Mouse (Mus musculus) embryonic facial prominence, embryonic 15.5 days (tissue): ENCODE results near the gene Cdk17. TPM values are rescaled to one million over a fixed set of nuclear protein-coding genes. Genes with fewer than 3 reads are reported as not detected.

ENCODE experiments used
- ATAC-seq: fragments of 200-750 bp; cut with Nextera tagmentation; 2 replicates; pipeline ENCODE4 v1.8.0; 2017; ENCODE audit warnings: low read depth, moderate TSS enrichment; ENCODE audit not compliant: insufficient number of reproducible peaks, low FRiP score, low TSS enrichment
- H3K27ac ChIP-seq: fragments of 300-500 bp; sonication (generic); replicated peaks from 2 replicates; pipeline ENCODE4 v1.5.1; 2015; ENCODE audit warnings: mild to moderate bottlenecking, inconsistent platforms
- H3K27me3 ChIP-seq: fragments of 300-500 bp; sonication (generic); 2 replicates; pipeline ENCODE4 v1.6.1; 2015; ENCODE audit warnings: inconsistent platforms
- H3K36me3 ChIP-seq: fragments of 300-500 bp; sonication (generic); 2 replicates; pipeline ENCODE4 v1.6.1; 2015; ENCODE audit warnings: mild to moderate bottlenecking, inconsistent platforms
- H3K4me1 ChIP-seq: fragments of 300-500 bp; sonication (generic); 2 replicates; pipeline ENCODE4 v1.6.1; 2015; ENCODE audit warnings: inconsistent platforms
- H3K4me2 ChIP-seq: fragments of 300-500 bp; sonication (generic); replicated peaks from 2 replicates; pipeline ENCODE4 v1.6.1; 2015; ENCODE audit warnings: mild to moderate bottlenecking, inconsistent platforms
- H3K4me3 ChIP-seq: fragments of 300-500 bp; sonication (generic); replicated peaks from 2 replicates; pipeline ENCODE4 v1.5.1; 2015; ENCODE audit warnings: mild to moderate bottlenecking, inconsistent platforms
- H3K9ac ChIP-seq: fragments of 300-500 bp; sonication (generic); 2 replicates; pipeline ENCODE4 v1.6.1; 2015; ENCODE audit warnings: inconsistent platforms
- H3K9me3 ChIP-seq: fragments of 300-500 bp; sonication (generic); replicated peaks from 2 replicates; pipeline ENCODE4 v1.6.1; 2016; ENCODE audit warnings: inconsistent platforms
- WGBS: fragments of 180-500 bp; shearing (Covaris S2); methylation state at CpG from one replicate; pipeline ENCODE4 v1.1.7; 2015; 5-methylcytosine and 5-hydroxymethylcytosine counted together
- polyA plus RNA-seq: library from polyadenylated mRNA; unstranded; fragments of >200 nt; fragmentation: Nextera tagmentation; extraction: Ambion mirVana; gene quantifications from 2 replicates; pipeline ENCODE4 v1.2.1, GENCODE M21; 2015

Cdk17 gene
- polyA plus RNA-seq, 1 experiment from 2014 or later: 16.8 TPM

GRCm38 (mm10) chr10:93201846-93202458 lies 41.3 kb downstream of the Cdk17 start:
- H3K27ac ChIP-seq: no peak overlapping the region
- no peaks in the 10 kb centered on the region for H3K9me3 ChIP-seq
- no peaks in the 10 kb centered on the region for H3K27me3 ChIP-seq
- no peaks in the 10 kb centered on the region for H3K36me3 ChIP-seq
- WGBS: 90% methylated on average over 6 of the region's 6 CpGs
- H3K9ac ChIP-seq: no peak overlapping the region
- ATAC-seq: no peak
- no peak overlapping the region for H3K4me2 ChIP-seq
- H3K4me1 ChIP-seq: peaks cover 3% of the 10 kb centered on the region; the same call in 1 of the 2 replicates
- H3K4me3 ChIP-seq: no peak overlapping the region

DNA sequence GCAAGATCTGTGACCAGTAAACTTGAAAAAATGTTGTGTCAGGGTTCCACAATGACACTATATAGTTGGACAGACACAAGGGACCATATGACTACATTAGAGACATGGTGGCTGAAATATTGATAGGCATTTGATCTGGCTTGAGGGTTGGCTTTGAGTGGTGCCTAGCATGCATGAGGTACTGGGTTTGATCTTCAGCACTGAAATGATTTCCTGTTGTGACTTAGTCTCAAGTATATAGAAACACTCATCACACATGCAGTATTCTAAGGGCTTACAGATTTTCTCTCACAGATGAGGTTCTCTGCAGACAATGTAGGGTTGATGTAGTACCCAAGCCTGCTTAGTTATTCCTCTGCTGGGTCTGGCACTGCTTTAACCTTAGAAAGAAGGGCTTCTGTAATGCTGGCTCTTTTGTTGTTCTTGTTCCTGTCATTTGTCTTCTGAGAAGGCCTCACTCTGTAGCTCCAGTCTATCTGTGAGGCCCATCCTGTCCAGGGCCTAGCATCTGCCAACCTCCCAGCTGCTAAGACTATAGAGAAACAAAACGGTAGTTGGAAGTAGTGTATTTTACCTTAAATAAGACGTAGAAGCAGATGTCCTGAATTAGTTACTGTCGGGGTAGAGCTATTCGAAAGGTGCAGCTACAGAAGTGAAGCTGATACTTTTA lies 44.7 kb downstream of the Cdk17 start:
- no peak overlapping the region for H3K27ac ChIP-seq
- H3K9ac ChIP-seq: no peak overlapping the region
- H3K4me1 ChIP-seq: no peaks in the 10 kb centered on the region
- no peaks in the 10 kb centered on the region; the same call in 1 of the 2 replicates for H3K36me3 ChIP-seq
- ATAC-seq: no peak
- H3K4me3 ChIP-seq: no peak overlapping the region
- no peaks in the 10 kb centered on the region for H3K27me3 ChIP-seq
- 74% methylated on average over 4 of the region's 4 CpGs for WGBS
- no peaks in the 10 kb centered on the region for H3K9me3 ChIP-seq
- no peak overlapping the region for H3K4me2 ChIP-seq

- Histone ChIP-seq H3K36me3 (no peaks in the 10 kb centered on the region; the same call in 1 of the 2 replicates), H3K27me3 (no peaks in the 10 kb centered on the region), H3K4me3 (no peak overlapping the region), H3K4me1 (no peaks in the 10 kb centered on the region), H3K9me3 (no peaks in the 10 kb centered on the region), H3K4me2 (no peak overlapping the region), H3K27ac (no peak overlapping the region), H3K9ac (no peak overlapping the region)
- WGBS: 68% methylated on average over 5 of the region's 5 CpGs
- no peak for ATAC-seq
Measured at GRCm38 (mm10) chr10:93207176-93207575, 46.5 kb downstream of the Cdk17 start.

DNA sequence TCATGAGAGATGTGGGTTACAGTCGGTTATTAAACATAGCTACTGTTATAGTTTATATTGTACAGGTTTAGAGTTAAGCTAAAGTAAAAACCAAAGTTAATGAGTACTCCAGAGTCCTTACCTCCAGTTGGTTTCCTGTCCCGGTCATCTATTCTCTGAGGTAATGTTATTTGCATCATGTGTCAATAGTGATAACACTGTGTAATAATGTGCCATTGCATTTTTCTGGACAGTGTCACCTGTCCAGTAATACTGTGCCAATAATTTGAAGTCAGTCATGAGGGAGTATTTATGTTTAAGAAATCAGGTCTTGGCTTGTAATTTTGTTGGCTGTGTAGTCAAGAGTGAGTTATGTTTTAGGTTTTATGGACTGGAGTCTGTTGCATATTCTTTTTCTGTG lies 52.0 kb downstream of the Cdk17 start:
- H3K4me1 ChIP-seq: no peaks in the 10 kb centered on the region
- WGBS: 89% methylated on average over 2 of the region's 2 CpGs
- peaks cover 29% of the 10 kb centered on the region for H3K36me3 ChIP-seq
- no peaks in the 10 kb centered on the region for H3K27me3 ChIP-seq
- no peak overlapping the region for H3K4me3 ChIP-seq
- no peaks in the 10 kb centered on the region for H3K9me3 ChIP-seq
- no peak for ATAC-seq
- no peak overlapping the region for H3K27ac ChIP-seq
- no peak overlapping the region for H3K9ac ChIP-seq
- no peak overlapping the region for H3K4me2 ChIP-seq

GRCm38 (mm10) chr10:93213339-93213738 lies 52.7 kb downstream of the Cdk17 start:
- Histone ChIP-seq H3K27me3 (no peaks in the 10 kb centered on the region), H3K36me3 (peaks cover 35% of the 10 kb centered on the region), H3K4me1 (no peaks in the 10 kb centered on the region), H3K9ac (no peak overlapping the region), H3K4me3 (no peak overlapping the region), H3K9me3 (no peaks in the 10 kb centered on the region), H3K4me2 (no peak overlapping the region), H3K27ac (no peak overlapping the region)
- WGBS: 73% methylated on average over 7 of the region's 7 CpGs
- no peak for ATAC-seq

GRCm38 (mm10) chr10:93214251-93214650 lies 53.6 kb downstream of the Cdk17 start:
- Histone ChIP-seq H3K36me3 (peaks cover 36% of the 10 kb centered on the region), H3K9me3 (no peaks in the 10 kb centered on the region), H3K27ac (no peak overlapping the region), H3K9ac (no peak overlapping the region), H3K4me3 (no peak overlapping the region), H3K4me1 (no peaks in the 10 kb centered on the region), H3K27me3 (no peaks in the 10 kb centered on the region), H3K4me2 (no peak overlapping the region)
- ATAC-seq: no peak
- WGBS: 55% methylated on average over 4 of the region's 4 CpGs

GRCm38 (mm10) chr10:93215051-93215763 lies 54.5 kb downstream of the Cdk17 start:
- H3K27ac ChIP-seq: no peak overlapping the region
- no peaks in the 10 kb centered on the region for H3K9me3 ChIP-seq
- WGBS: 83% methylated on average over 8 of the region's 8 CpGs
- no peak overlapping the region for H3K4me3 ChIP-seq
- peak; percentile 39; the same call in 1 of the 2 replicates for ATAC-seq
- H3K27me3 ChIP-seq: no peaks in the 10 kb centered on the region
- no peak overlapping the region for H3K9ac ChIP-seq
- no peaks in the 10 kb centered on the region for H3K4me1 ChIP-seq
- H3K36me3 ChIP-seq: peaks cover 36% of the 10 kb centered on the region
- H3K4me2 ChIP-seq: no peak overlapping the region

- 64% methylated on average over 6 of the region's 6 CpGs for WGBS
- H3K4me3 ChIP-seq: no peak overlapping the region
Measured at GRCm38 (mm10) chr10:93225751-93226150, 65.1 kb downstream of the Cdk17 start.

GRCm38 (mm10) chr10:93227921-93228320 lies 67.2 kb downstream of the Cdk17 start:
- Histone ChIP-seq H3K4me3 (no peak overlapping the region), H3K4me2 (no peak overlapping the region), H3K36me3 (peaks cover 13% of the 10 kb centered on the region), H3K4me1 (no peaks in the 10 kb centered on the region), H3K9me3 (no peaks in the 10 kb centered on the region), H3K27me3 (no peaks in the 10 kb centered on the region), H3K27ac (no peak overlapping the region), H3K9ac (no peak overlapping the region)
- no peak for ATAC-seq
- 71% methylated on average over 8 of the region's 8 CpGs for WGBS

More at GRCm38 (mm10) chr10:93225751-93226150, 65.1 kb downstream of the Cdk17 start:
- no peak overlapping the region for H3K27ac ChIP-seq
- H3K36me3 ChIP-seq: peaks cover 9% of the 10 kb centered on the region; the same call in 1 of the 2 replicates
- H3K4me2 ChIP-seq: no peak overlapping the region
- ATAC-seq: no peak
- no peaks in the 10 kb centered on the region for H3K4me1 ChIP-seq
- no peaks in the 10 kb centered on the region for H3K9me3 ChIP-seq
- no peak overlapping the region for H3K9ac ChIP-seq
- H3K27me3 ChIP-seq: no peaks in the 10 kb centered on the region

- Histone ChIP-seq H3K9me3 (no peaks in the 10 kb centered on the region), H3K4me2 (no peak overlapping the region), H3K4me3 (no peak overlapping the region), H3K4me1 (no peaks in the 10 kb centered on the region), H3K36me3 (peaks cover 16% of the 10 kb centered on the region), H3K27me3 (no peaks in the 10 kb centered on the region), H3K27ac (no peak overlapping the region), H3K9ac (no peak overlapping the region)
- no peak for ATAC-seq
- WGBS: 58% methylated on average over 11 of the region's 11 CpGs
Measured at GRCm38 (mm10) chr10:93228401-93229007, 67.8 kb downstream of the Cdk17 start.

DNA sequence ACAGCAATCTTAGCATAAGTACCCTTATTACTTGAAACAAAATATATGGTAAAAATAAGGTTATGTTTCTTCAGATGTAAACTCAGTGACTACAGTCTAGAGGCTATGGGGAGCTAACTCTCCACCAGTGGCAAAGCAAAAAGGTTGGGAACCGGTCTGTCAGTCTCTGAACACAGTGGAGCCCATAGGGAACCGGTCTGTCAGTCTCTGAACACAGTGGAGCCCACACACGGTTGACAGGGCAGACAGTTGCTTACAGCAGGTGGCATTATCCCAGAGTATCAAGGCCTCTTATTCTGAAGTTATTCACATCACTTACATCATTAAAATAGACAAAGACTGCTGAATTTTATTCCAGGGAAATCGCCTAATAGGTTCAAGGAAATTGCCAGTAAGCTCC lies 70.8 kb downstream of the Cdk17 start:
- Histone ChIP-seq H3K27ac (no peak overlapping the region), H3K9me3 (no peaks in the 10 kb centered on the region), H3K4me3 (no peak overlapping the region), H3K27me3 (no peaks in the 10 kb centered on the region), H3K4me2 (no peak overlapping the region), H3K36me3 (peaks cover 33% of the 10 kb centered on the region), H3K4me1 (no peaks in the 10 kb centered on the region), H3K9ac (no peak overlapping the region)
- WGBS: 67% methylated on average over 4 of the region's 4 CpGs
- ATAC-seq: no peak
